In genomic region chr7:100608910-100609309, GRCm38 (mm10) we compare ENCODE assay signal across 9 mouse cellular contexts. TPM values are rescaled to one million over a fixed set of nuclear protein-coding genes. Genes with fewer than 3 reads are reported as not detected.
DNase-seq lines count a peak whose midpoint lies in the region; ATAC-seq and TF ChIP-seq lines count a peak whose summit lies in the region.
"Had no signal": no experiment of that assay in that cellular context is flagged by ENCODE, and none has a peak within 500 bp of the region (broad histone marks: within the 10 kb centered on the region; RNA-seq: fewer than 3 reads in every experiment).

No protein-coding gene starts in this region.

- H3K27me3 ChIP-seq in heart, embryonic 11.5 days (ENCODE audit: control insufficient read depth, insufficient read depth, low read length): no peaks in the 10 kb centered on the region
- no peaks in the 10 kb centered on the region for H3K27me3 ChIP-seq in C2C12 (ENCODE audit: control insufficient read depth, insufficient read depth, insufficient read length)
- no peaks in the 10 kb centered on the region for H3K27me3 ChIP-seq in forebrain, embryonic 13.5 days
- 0 out of 2 replicates have a peak, but pooled peaks cover 3% of the 10 kb centered on the region for H3K27me3 ChIP-seq in liver, embryonic 13.5 days

- H3K36me3 ChIP-seq in heart, embryonic 11.5 days (ENCODE audit: control insufficient read depth, insufficient read depth, low read length): no peaks in the 10 kb centered on the region
- H3K36me3 ChIP-seq in C2C12 (ENCODE audit: control insufficient read depth, insufficient read depth): no peaks in the 10 kb centered on the region
- H3K36me3 ChIP-seq in forebrain, embryonic 13.5 days (ENCODE audit: poor library complexity, severe bottlenecking): no peaks in the 10 kb centered on the region
- H3K36me3 ChIP-seq in liver, embryonic 13.5 days: no peaks in the 10 kb centered on the region

- no peaks in the 10 kb centered on the region for H3K4me1 ChIP-seq in heart, embryonic 11.5 days (ENCODE audit: control insufficient read depth, insufficient read depth, low read length)
- H3K4me1 ChIP-seq in forebrain, embryonic 13.5 days: peaks cover 21% of the 10 kb centered on the region
- H3K4me1 ChIP-seq in liver, embryonic 13.5 days (replicated peaks): peaks cover 30% of the 10 kb centered on the region

- peaks cover 63% of the 10 kb centered on the region for H3K79me2 ChIP-seq in C2C12 (ENCODE audit: control insufficient read depth, insufficient read depth)

- peak overlapping the region; percentile 84 for H3K4me2 ChIP-seq in heart, embryonic 11.5 days
- peak overlapping the region; percentile 79 for H3K4me2 ChIP-seq in forebrain, embryonic 13.5 days
- peak overlapping the region; percentile 92 for H3K4me2 ChIP-seq in liver, embryonic 13.5 days

- H3K9ac ChIP-seq in heart, embryonic 11.5 days (ENCODE audit: low read depth, low read length): peak overlapping the region; percentile 100
- peak overlapping the region; percentile 99 for H3K9ac ChIP-seq in forebrain, embryonic 13.5 days
- peak overlapping the region; percentile 96 for H3K9ac ChIP-seq in liver, embryonic 13.5 days

- no peaks in the 10 kb centered on the region for H3K9me3 ChIP-seq in heart, embryonic 11.5 days (replicated peaks; ENCODE audit: control insufficient read depth, low read length)
- H3K9me3 ChIP-seq in forebrain, embryonic 13.5 days (replicated peaks): no peaks in the 10 kb centered on the region
- no peaks in the 10 kb centered on the region for H3K9me3 ChIP-seq in liver, embryonic 13.5 days (replicated peaks)

- peaks cover 54% of the 10 kb centered on the region for H3K79me3 ChIP-seq in C2C12 (ENCODE audit: low read depth)

- no peak for TF ChIP-seq CTCF in C2C12 (IDR thresholded peaks at IDR 0.05; ENCODE audit: control insufficient read depth, insufficient read depth, insufficient read length)

- no peak for ATAC-seq in heart, embryonic 11.5 days (replicated peaks; ENCODE audit: insufficient number of reproducible peaks, low FRiP score, low TSS enrichment)
- no peak for ATAC-seq in forebrain, embryonic 13.5 days
- ATAC-seq in liver, embryonic 13.5 days (ENCODE audit: low read depth): no peak
- ATAC-seq in frontal cortex, adult (ENCODE audit: low TSS enrichment): no peak
- ATAC-seq: CD4-positive, CD25-positive, alpha-beta regulatory T cell, adult 4 months had no signal

- H3K4me3 ChIP-seq in heart, embryonic 11.5 days (ENCODE audit: low read depth, low read length): peak overlapping the region; percentile 100
- peak overlapping the region; percentile 79 for H3K4me3 ChIP-seq in C2C12 (ENCODE audit: insufficient read depth, poor library complexity, severe bottlenecking)
- peak overlapping the region; percentile 88 for H3K4me3 ChIP-seq in forebrain, embryonic 13.5 days
- H3K4me3 ChIP-seq in liver, embryonic 13.5 days (replicated peaks): peak overlapping the region; percentile 83

- WGBS in heart, embryonic 11.5 days (ENCODE audit: insufficient replicate concordance): 22% methylated on average over 4 of the region's 4 CpGs
- WGBS in forebrain, embryonic 13.5 days: 23% methylated on average over 4 of the region's 4 CpGs
- WGBS in liver, embryonic 13.5 days (ENCODE audit: insufficient replicate concordance): 14% methylated on average over 4 of the region's 4 CpGs

- 0 out of 2 replicates have a peak overlapping the region, but pooled peaks have one; percentile 99 for H3K27ac ChIP-seq in heart, embryonic 11.5 days (ENCODE audit: low read depth, low read length)
- H3K27ac ChIP-seq in forebrain, embryonic 13.5 days: peak overlapping the region; percentile 100; the same call in 1 of the 2 replicates
- peak overlapping the region; percentile 98 for H3K27ac ChIP-seq in liver, embryonic 13.5 days

- no peak for DNase-seq in heart, adult 9 months (ENCODE audit: low spot score in 2 of 2)
- DNase-seq in liver, embryonic 13.5 days: no peak
- no peak for DNase-seq in right cerebral cortex, postnatal 25 days
- no peak for DNase-seq in right cerebral cortex, postnatal 14 days

- H3ac ChIP-seq in C2C12 (ENCODE audit: control insufficient read depth, insufficient read length, low read depth): peak overlapping the region; percentile 71

TF ChIP-seq in C2C12, 6 proteins besides CTCF, POLR2A, EP300 and RAD21:
- TF ChIP-seq MAX (IDR thresholded peaks at IDR 0.05) (no peak), CEBPB (IDR thresholded peaks at IDR 0.05; ENCODE audit: low read depth) (no peak), MYOD1 (IDR thresholded peaks at IDR 0.05; ENCODE audit: control insufficient read depth, insufficient read length, low read depth) (no peak), USF1 (IDR thresholded peaks at IDR 0.05; ENCODE audit: low read depth) (no peak), MYOG (IDR thresholded peaks at IDR 0.05; ENCODE audit: control insufficient read depth, extremely low read depth, insufficient read length) (no peak), FOSL1 (IDR thresholded peaks at IDR 0.05; ENCODE audit: insufficient read depth, low read length, poor library complexity, severe bottlenecking) (no peak)

RNA-seq across cellular contexts. Expression of gene Mrpl48, which starts 0.8 kb away (rescaled TPM):
- 76.9 and 77.3 TPM in 2 replicates for polyA plus RNA-seq in heart, embryonic 11.5 days (2014; fragmentation: Nextera tagmentation; extraction: Ambion mirVana)
- polyA plus RNA-seq in C2C12 (2012; fragmentation: generic; extraction: Trizol): 30.7 TPM
- polyA plus RNA-seq in forebrain, embryonic 13.5 days (2015; fragmentation: Nextera tagmentation; extraction: Ambion mirVana): 67.6 and 69.9 TPM in 2 replicates
- 57.0 and 59.8 TPM in 2 replicates for polyA plus RNA-seq in liver, embryonic 13.5 days (2015; fragmentation: Nextera tagmentation; extraction: Ambion mirVana)

RNA-seq across cellular contexts. Expression of gene Rab6a, which starts 1.7 kb away (rescaled TPM):
- polyA plus RNA-seq in heart, embryonic 11.5 days (2014; fragmentation: Nextera tagmentation; extraction: Ambion mirVana): 115 and 128 TPM in 2 replicates
- 37.5 TPM for polyA plus RNA-seq in C2C12 (2012; fragmentation: generic; extraction: Trizol)
- polyA plus RNA-seq in forebrain, embryonic 13.5 days (2015; fragmentation: Nextera tagmentation; extraction: Ambion mirVana): 147 and 152 TPM in 2 replicates
- 40.2 and 46.7 TPM in 2 replicates for polyA plus RNA-seq in liver, embryonic 13.5 days (2015; fragmentation: Nextera tagmentation; extraction: Ambion mirVana)

RNA-seq across cellular contexts. Expression of gene Plekhb1, which starts 53.3 kb away (rescaled TPM):
- polyA plus RNA-seq in heart, embryonic 11.5 days (2014; fragmentation: Nextera tagmentation; extraction: Ambion mirVana): 0.89 and 1.6 TPM in 2 replicates
- 0.94 TPM for polyA plus RNA-seq in C2C12 (2012; fragmentation: generic; extraction: Trizol)
- polyA plus RNA-seq in forebrain, embryonic 13.5 days (2015; fragmentation: Nextera tagmentation; extraction: Ambion mirVana): 3.5 and 3.9 TPM in 2 replicates
- polyA plus RNA-seq in liver, embryonic 13.5 days (2015; fragmentation: Nextera tagmentation; extraction: Ambion mirVana): 0.41 and 0.49 TPM in 2 replicates
